Mouse (Mus musculus) olfactory bulb, adult 2 months (tissue): ENCODE measurements at regions not wholly inside any gene's neighbourhood (a gene's known extent, or its start where the extent isn't known, plus 50 kb on each side); places are given as distances from the start of the nearest gene placed in this dataset.

Source experiments
- H3K27ac ChIP-seq: fragments of 200-500 bp; 2 replicates; pipeline ENCODE4 v1.5.1; 2012; ENCODE audit warnings: low read depth, low read length; ENCODE audit not compliant: insufficient read depth
- H3K4me1 ChIP-seq: fragments of 200-500 bp; 2 replicates; pipeline ENCODE4 v1.6.1; 2012; ENCODE audit warnings: low read length; ENCODE audit not compliant: control insufficient read depth, insufficient read depth
- H3K4me3 ChIP-seq: fragments of 200-500 bp; 2 replicates; pipeline ENCODE4 v1.5.1; 2012; ENCODE audit warnings: mild to moderate bottlenecking, low read depth, low read length, moderate library complexity; ENCODE audit not compliant: insufficient read depth
- CTCF ChIP-seq: fragments of 200-500 bp; IDR thresholded peaks from 2 replicates; pipeline ENCODE4 v1.5.1; 2012; ENCODE audit warnings: low read depth, mild to moderate bottlenecking, low read length, moderate library complexity; ENCODE audit not compliant: insufficient read depth
- POLR2A ChIP-seq: fragments of 200-500 bp; IDR thresholded peaks from 2 replicates; pipeline ENCODE4 v1.6.1; 2012; ENCODE audit warnings: mild to moderate bottlenecking, low read depth, low read length, moderate library complexity; ENCODE audit not compliant: insufficient read depth
- WGBS: fragments of 180-500 bp; shearing (Covaris S2); methylation state at CpG from one replicate; pipeline ENCODE4 v1.1.7; 2018; 5-methylcytosine and 5-hydroxymethylcytosine counted together

- Histone ChIP-seq H3K4me1 (peaks cover 13% of the 10 kb centered on the region), H3K27ac (0 out of 2 replicates have a peak overlapping the region, but pooled peaks have one; percentile 12), H3K4me3 (no peak overlapping the region)
- TF ChIP-seq POLR2A (no peak), CTCF (no peak)
- WGBS, result 13% methylated on average over 15 of the region's 15 CpGs
These were observed 59.4 kb downstream of the 1700001O22Rik start for GRCm38 (mm10) chr2:30743976-30744620.

DNA sequence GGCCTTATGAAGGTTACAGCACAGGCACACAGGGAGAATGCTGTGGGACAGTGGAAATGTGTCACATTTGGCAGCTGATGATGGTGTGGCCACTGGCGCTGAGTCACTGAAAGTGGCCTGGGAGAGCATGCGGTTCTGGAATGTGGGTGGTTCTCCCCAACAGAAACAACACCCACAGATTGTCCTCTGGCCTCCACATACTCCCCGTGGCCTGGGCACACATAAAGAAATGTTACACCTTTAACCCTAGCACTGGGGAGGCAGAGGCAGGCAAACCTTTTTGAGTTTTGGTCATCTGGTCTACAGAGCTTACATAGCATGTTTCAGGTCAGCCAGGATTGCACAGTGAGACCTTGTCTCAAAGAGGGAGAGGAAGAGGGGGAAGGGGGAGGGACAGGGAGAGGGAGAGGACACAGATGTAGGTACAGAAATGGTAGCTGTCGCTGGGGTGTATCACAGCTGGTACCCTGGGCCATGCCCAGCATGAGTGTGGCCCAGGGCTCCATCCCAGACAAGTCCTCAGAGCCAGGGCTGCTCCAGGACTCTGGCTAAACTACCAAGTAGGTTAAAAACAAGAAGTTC lies 60.1 kb downstream of the 1700001O22Rik start:
- 60% methylated on average over 4 of the region's 4 CpGs for WGBS
- TF ChIP-seq POLR2A (no peak), CTCF (no peak)
- H3K4me3 ChIP-seq, result no peak overlapping the region
- H3K27ac ChIP-seq, result 0 out of 2 replicates have a peak overlapping the region, but pooled peaks have one; percentile 12
- peaks cover 13% of the 10 kb centered on the region for H3K4me1 ChIP-seq

DNA sequence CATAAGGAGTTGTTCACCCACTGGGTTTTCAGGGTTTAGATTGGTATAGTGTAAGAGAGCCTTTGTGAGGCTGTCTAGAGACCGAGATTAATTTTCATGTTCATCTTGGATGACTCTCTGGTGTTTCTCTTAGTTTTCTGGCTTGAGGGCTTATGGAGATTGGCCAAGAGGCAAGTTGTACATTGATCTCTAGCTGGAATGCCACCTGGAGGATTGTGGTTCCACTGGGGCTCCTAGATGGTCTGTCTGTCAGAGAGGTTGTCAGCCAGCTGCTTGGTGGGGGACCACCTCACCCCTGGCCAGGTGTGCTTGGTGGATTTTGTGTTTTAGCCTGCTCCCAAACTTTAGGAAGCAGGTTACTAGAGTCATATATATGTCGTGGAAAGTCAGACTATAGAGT lies 62.0 kb downstream of the 1700001O22Rik start:
- WGBS, result 86% methylated on average over 2 of the region's 2 CpGs
- no peak overlapping the region for H3K27ac ChIP-seq
- no peak overlapping the region for H3K4me3 ChIP-seq
- H3K4me1 ChIP-seq, result peaks cover 18% of the 10 kb centered on the region
- no peak for TF ChIP-seq CTCF
- TF ChIP-seq POLR2A, result no peak

- WGBS, result 76% methylated on average over 5 of the region's 5 CpGs
- TF ChIP-seq CTCF (no peak), POLR2A (no peak)
- H3K27ac ChIP-seq, result no peak overlapping the region
- no peak overlapping the region for H3K4me3 ChIP-seq
- peaks cover 9% of the 10 kb centered on the region for H3K4me1 ChIP-seq
These were observed 65.7 kb downstream of the 1700001O22Rik start for GRCm38 (mm10) chr2:30737759-30738158.

DNA sequence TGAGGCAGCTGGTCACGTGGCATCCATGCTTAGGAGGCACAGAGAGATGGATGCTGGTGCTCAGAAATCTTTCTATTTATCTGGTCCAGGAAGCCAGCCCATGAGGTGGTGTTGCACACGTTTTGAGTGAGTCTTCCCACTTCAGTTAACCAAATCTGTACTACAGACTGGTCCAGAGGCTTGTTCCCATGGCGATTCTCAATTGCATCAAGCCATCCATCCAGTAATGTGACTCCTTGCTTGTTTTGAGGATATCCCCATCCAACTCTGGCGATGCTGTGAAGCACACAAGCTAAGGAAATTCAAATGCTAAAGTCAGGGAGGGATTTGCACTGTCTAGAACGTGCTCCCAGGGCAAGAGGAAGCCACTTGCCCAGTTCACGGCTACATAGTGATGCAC lies 66.8 kb downstream of the 1700001O22Rik start:
- H3K27ac ChIP-seq, result no peak overlapping the region
- TF ChIP-seq CTCF (no peak), POLR2A (no peak)
- H3K4me3 ChIP-seq, result no peak overlapping the region
- 53% methylated on average over 6 of the region's 6 CpGs for WGBS
- peaks cover 9% of the 10 kb centered on the region for H3K4me1 ChIP-seq

- Histone ChIP-seq H3K27ac (no peak overlapping the region), H3K4me3 (no peak overlapping the region), H3K4me1 (peaks cover 9% of the 10 kb centered on the region)
- WGBS, result 51% methylated on average over 2 of the region's 2 CpGs
- no peak for TF ChIP-seq POLR2A
- no peak for TF ChIP-seq CTCF
These were observed 67.2 kb downstream of the 1700001O22Rik start for GRCm38 (mm10) chr2:30736236-30736635.

- 53% methylated on average over 6 of the region's 6 CpGs for WGBS
- Histone ChIP-seq H3K4me1 (peaks cover 9% of the 10 kb centered on the region), H3K27ac (no peak overlapping the region), H3K4me3 (no peak overlapping the region)
- TF ChIP-seq POLR2A, result no peak
- TF ChIP-seq CTCF, result no peak
These were observed 69.6 kb downstream of the 1700001O22Rik start for GRCm38 (mm10) chr2:30733853-30734252.

GRCm38 (mm10) chr2:30731832-30732231 lies 71.6 kb downstream of the 1700001O22Rik start:
- TF ChIP-seq POLR2A (no peak), CTCF (no peak)
- no peak overlapping the region for H3K27ac ChIP-seq
- WGBS, result 94% methylated on average over 5 of the region's 5 CpGs
- H3K4me3 ChIP-seq, result no peak overlapping the region
- peaks cover 7% of the 10 kb centered on the region; the same call in 1 of the 2 replicates for H3K4me1 ChIP-seq

DNA sequence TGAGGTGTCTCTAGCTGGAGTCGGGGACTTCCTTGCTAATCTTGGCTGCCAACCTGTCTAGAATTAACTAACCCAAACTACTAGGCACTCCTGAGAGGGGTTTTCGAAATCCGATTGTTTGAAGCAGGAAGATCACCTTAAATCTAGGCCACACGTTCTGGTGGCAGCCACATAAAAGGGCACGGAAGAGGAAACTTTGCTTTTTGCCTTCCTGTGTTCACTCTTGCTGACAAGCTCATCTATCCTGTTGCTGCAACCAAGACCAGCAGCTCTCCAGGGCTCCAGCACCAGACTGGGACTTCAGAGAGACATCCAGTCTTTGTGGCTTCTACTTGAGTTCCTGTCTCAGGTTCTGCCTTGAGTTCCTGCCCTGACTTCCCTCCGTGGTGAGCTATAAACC lies 75.5 kb downstream of the 1700001O22Rik start:
- Histone ChIP-seq H3K27ac (no peak overlapping the region), H3K4me1 (peaks cover 31% of the 10 kb centered on the region), H3K4me3 (no peak overlapping the region)
- TF ChIP-seq POLR2A, result no peak
- no peak for TF ChIP-seq CTCF
- 91% methylated on average over 6 of the region's 6 CpGs for WGBS
